Mouse (Mus musculus) yolk sac, embryonic 10.5 days (tissue): ENCODE results near the gene Abi3bp.

Experiments
- DNase-seq: peaks from one replicate; pipeline ENCODE4 v3.0.0-alpha.2; 2017; ENCODE audit warnings: low spot score

Gene Abi3bp

GRCm38 (mm10) chr16:56503941-56504340 lies 26.3 kb downstream of the Abi3bp start:
- no peak for DNase-seq

DNA sequence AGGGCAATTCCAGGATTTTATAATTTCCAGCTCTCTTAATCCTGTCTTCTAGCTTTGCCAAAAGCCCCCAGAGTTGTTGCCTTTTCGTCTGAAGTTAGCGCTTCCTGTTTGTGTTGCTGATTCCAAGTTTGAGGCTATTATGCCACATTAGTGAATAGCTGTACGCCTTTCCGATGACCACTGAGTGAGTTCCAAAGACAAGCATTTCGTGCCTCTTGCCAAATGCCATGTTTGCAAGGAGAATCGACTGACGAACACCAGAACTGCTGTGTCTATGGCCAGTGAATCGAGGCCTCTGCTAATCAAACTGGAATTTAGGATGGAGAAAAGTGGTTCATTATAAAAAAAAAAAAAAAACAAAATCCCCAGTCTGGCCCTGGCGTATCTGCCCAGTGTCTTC lies 40.3 kb downstream of the Abi3bp start:
- DNase-seq = no peak

DNA sequence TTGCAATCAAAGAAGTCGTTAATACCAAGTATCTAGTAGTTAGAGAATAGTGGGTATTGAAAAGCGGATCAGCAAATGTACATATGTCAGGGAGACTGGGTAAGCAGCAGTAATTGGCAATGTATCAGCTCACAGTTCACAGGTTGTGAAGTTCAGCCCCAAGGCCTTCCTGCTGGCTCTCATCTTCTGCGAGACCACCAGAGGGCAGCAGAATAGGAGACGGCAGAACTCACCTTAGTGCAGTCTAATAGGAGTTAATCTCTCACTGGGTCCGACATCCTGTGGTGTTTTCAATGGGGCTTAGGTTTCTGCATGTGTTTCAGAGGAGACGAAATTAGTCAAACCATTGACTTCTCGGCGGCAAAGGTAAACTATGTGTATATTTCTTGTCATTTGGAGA lies 46.7 kb downstream of the Abi3bp start:
- DNase-seq = no peak

GRCm38 (mm10) chr16:56526482-56526881 lies 48.8 kb downstream of the Abi3bp start:
- DNase-seq = no peak

DNA sequence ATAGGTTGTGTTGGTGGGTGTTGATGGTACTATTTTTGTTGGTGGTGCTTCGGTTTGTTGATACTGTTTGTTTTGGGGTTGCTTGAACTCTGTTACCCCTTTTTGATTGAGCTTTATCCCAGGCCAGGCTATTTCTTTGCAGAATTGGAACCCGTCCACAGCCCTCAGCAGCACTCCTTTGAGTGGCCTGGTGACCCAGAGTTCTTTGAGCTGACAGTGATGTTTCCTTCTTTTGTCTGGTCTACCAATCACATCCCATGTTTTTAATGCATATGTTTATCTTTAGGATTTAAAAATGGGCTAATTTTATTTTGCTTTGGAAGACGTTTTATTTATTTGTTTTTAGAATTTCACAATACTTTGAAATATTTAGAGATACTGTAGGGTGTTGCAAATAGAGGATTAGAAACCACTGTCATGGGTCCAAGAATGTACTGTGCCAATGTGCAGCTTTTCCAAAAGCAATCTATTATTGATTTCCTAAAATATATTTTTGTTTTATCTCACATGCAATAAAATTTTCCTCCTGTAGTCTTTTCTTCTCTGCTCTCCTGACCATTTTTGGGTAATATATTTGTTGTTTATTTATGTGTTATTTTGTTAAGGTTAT lies 50.5 kb downstream of the Abi3bp start:
- DNase-seq = no peak

GRCm38 (mm10) chr16:56579536-56579935 lies 101.9 kb downstream of the Abi3bp start:
- no peak for DNase-seq

GRCm38 (mm10) chr16:56593581-56593980 lies 115.9 kb downstream of the Abi3bp start:
- DNase-seq = no peak

- DNase-seq = no peak
Measured at GRCm38 (mm10) chr16:56594866-56595265, 117.2 kb downstream of the Abi3bp start.

GRCm38 (mm10) chr16:56598427-56598826 lies 120.7 kb downstream of the Abi3bp start:
- DNase-seq = no peak

GRCm38 (mm10) chr16:56602394-56602793 lies 124.7 kb downstream of the Abi3bp start:
- no peak for DNase-seq

- no peak for DNase-seq
Measured at GRCm38 (mm10) chr16:56610572-56610971, 132.9 kb downstream of the Abi3bp start.

DNA sequence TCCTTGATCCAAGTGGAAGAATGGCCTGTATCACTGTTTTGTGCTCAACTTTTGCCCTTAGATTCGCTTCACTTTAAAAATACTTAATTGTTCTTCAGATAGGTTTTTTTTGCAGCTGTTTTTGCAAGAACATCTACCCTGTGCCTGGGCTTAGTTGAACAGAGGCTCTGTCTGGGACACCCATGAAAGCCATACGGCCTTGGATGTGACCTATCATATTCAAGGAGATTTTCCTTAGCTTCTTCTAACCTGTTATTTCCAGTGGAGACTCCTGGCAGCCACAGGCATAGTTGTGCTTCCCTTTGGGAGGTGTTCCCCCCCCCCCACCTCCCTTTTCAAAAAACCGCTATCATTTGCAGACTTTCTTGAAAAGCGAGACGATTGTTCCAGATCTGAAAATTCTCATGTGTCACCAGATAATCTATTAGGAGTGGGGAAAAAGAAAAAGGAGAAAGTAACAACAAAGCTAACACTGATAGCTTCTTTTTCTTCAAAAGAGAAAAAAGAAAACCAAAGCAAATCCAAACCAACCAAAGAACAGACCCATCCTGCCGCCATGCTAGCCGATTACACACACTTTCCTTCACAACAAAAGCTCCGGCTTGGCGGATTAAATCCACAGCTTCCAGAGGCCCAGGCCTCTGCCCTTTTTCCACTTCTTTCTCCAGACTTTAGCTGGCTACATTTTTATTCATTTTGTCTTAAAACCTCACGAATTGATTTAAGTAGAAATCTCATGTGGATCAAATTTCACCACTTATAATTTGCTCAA lies 133.6 kb downstream of the Abi3bp start:
- DNase-seq = no peak

GRCm38 (mm10) chr16:56638544-56638943 lies 160.9 kb downstream of the Abi3bp start:
- no peak for DNase-seq

GRCm38 (mm10) chr16:56645251-56645650 lies 167.6 kb downstream of the Abi3bp start:
- no peak for DNase-seq

GRCm38 (mm10) chr16:56646382-56647172 lies 168.9 kb downstream of the Abi3bp start:
- DNase-seq = no peak

- no peak for DNase-seq
Measured at GRCm38 (mm10) chr16:56655193-56655910, 177.7 kb downstream of the Abi3bp start.

- no peak for DNase-seq
Measured at GRCm38 (mm10) chr16:56658866-56659265, 181.2 kb downstream of the Abi3bp start.

- no peak for DNase-seq
Measured at GRCm38 (mm10) chr16:56669520-56669919, 191.8 kb downstream of the Abi3bp start.

DNA sequence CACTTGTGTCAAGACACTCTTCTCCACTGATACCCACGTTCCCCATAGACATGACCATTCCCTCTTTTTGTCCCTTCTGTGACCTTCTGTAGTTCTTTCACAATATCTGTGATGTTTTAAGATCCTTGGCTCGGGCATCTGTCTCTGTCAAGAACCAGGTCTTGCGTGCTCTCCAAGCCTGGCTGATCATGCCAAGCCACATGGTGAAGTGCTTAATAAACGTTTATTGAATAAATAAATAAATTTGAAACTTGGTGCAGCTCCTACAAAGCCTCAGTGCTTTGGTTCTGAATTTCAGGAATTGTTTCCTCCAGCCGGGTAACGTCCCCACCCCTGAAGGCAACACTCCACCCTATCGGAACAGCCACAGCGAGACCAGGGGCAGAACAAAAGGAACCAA lies 193.3 kb downstream of the Abi3bp start:
- no peak for DNase-seq

GRCm38 (mm10) chr16:56673420-56673819 lies 195.7 kb downstream of the Abi3bp start:
- DNase-seq = no peak

DNA sequence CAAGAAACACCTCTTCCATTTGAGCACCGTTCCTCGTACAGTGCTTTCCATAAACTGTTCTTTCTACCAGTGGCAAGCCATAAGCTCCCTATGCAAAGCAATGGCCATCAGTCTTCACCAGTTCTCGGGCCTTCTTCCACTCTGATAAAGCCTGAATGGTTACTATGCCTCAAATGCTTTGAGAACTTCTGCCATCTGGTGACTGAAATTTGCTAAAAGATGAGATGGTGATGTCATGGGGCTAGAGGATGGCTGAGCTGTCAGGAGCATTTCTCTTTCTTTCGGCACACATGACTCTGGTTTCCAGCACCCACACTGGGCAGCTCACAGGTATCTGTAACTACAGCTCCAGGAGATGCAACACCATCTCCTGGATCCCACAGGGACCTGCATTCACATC lies 199.5 kb downstream of the Abi3bp start:
- peak; percentile 6 for DNase-seq

- DNase-seq = no peak
Measured at GRCm38 (mm10) chr16:56681010-56681645, 203.4 kb downstream of the Abi3bp start.
